Mouse (Mus musculus) myocyte (in vitro differentiated cells): ENCODE measurements around the gene Mterf4.

Experiments
- E2F4 ChIP-seq: IDR thresholded peaks from one replicate; pipeline ENCODE4 v1.6.1; 2011; ENCODE audit warnings: mild to moderate bottlenecking, control low read depth, moderate library complexity; ENCODE audit not compliant: insufficient read depth
- MAX ChIP-seq: IDR thresholded peaks from one replicate; pipeline ENCODE4 v1.6.1; 2011; ENCODE audit warnings: low read depth, mild to moderate bottlenecking, control low read depth
- MYOD1 ChIP-seq, 3 experiments: IDR thresholded peaks; one replicate each; pipeline ENCODE4 v1.6.1; 2011; ENCODE audit warnings: control low read depth in 2 of 3, low read depth in 2 of 3, mild to moderate bottlenecking in 2 of 3, moderate library complexity in 1 of 3; ENCODE audit not compliant: insufficient read length in 2 of 3, control insufficient read depth in 1 of 3
- POLR2A ChIP-seq: IDR thresholded peaks from one replicate; pipeline ENCODE4 v1.6.1; 2011; ENCODE audit warnings: low read depth, mild to moderate bottlenecking, control low read depth, moderate library complexity; ENCODE audit not compliant: insufficient read length
- REST ChIP-seq: IDR thresholded peaks from one replicate; pipeline ENCODE4 v1.6.1; 2011; ENCODE audit warnings: mild to moderate bottlenecking, control low read depth, moderate library complexity; ENCODE audit not compliant: insufficient read depth, insufficient read length
- SRF ChIP-seq: IDR thresholded peaks from one replicate; pipeline ENCODE4 v1.6.1; 2011; ENCODE audit warnings: low read depth; ENCODE audit not compliant: control insufficient read depth, insufficient read length
- TCF3 ChIP-seq: IDR thresholded peaks from one replicate; pipeline ENCODE4 v1.6.1; 2011; ENCODE audit warnings: low read depth, control low read depth; ENCODE audit not compliant: insufficient read length
- USF1 ChIP-seq: IDR thresholded peaks from one replicate; pipeline ENCODE4 v1.6.1; 2011; ENCODE audit warnings: low read depth, mild to moderate bottlenecking, control low read depth, moderate library complexity

- TF ChIP-seq REST (peak; percentile 17), POLR2A (peak; percentile 89), TCF3 (no peak), MAX (no peak), USF1 (no peak), MYOD1 (IDR thresholded peaks at IDR 0.05; ENCODE audit: control insufficient read depth in 1 of 3, insufficient read length in 2 of 3, low read depth in 2 of 3) (peak in 1 of 3 experiments; percentile 13), E2F4 (no peak), SRF (peak; percentile 57)
These were observed 37.9 kb upstream of the Mterf4 start for GRCm38 (mm10) chr1:93343504-93344047.
